Mouse (Mus musculus): ENCODE data around the gene Vwa8. TPM values are rescaled to one million over a fixed set of nuclear protein-coding genes. Genes with fewer than 3 reads are reported as not detected.

Vwa8 gene
- polyA plus RNA-seq, 1 experiment from 2014 or later, result 15.6 TPM

GRCm38 (mm10) chr14:79160966-79161365 lies 312.1 kb downstream of the Vwa8 start:
- H3K27ac ChIP-seq (ENCODE audit: low read depth, low read length), result no peak overlapping the region
- H3K4me2 ChIP-seq (replicated peaks; ENCODE audit: low read depth), result no peak overlapping the region
- H3K27me3 ChIP-seq (replicated peaks; ENCODE audit: control insufficient read depth, insufficient read depth, low read length), result no peaks in the 10 kb centered on the region
- WGBS, result 79% methylated on average over 7 of the region's 7 CpGs
- no peak for TF ChIP-seq CTCF (IDR thresholded peaks at IDR 0.05; ENCODE audit: low read depth)
- no peak overlapping the region for H3K9ac ChIP-seq (ENCODE audit: low read depth, low read length)
- H3K4me1 ChIP-seq (replicated peaks; ENCODE audit: control insufficient read depth, insufficient read depth, low read length), result no peaks in the 10 kb centered on the region
- H3K36me3 ChIP-seq (ENCODE audit: control insufficient read depth, insufficient read depth), result peaks cover 36% of the 10 kb centered on the region
- no peak for ATAC-seq
- no peaks in the 10 kb centered on the region for H3K9me3 ChIP-seq (ENCODE audit: control insufficient read depth)
- no peak overlapping the region for H3K4me3 ChIP-seq (ENCODE audit: low read depth, low read length)

- H3K4me2 ChIP-seq (replicated peaks; ENCODE audit: low read depth), result no peak overlapping the region
- no peaks in the 10 kb centered on the region for H3K27me3 ChIP-seq (replicated peaks; ENCODE audit: control insufficient read depth, insufficient read depth, low read length)
- 81% methylated on average over 9 of the region's 9 CpGs for WGBS
- H3K9ac ChIP-seq (ENCODE audit: low read depth, low read length), result no peak overlapping the region
- no peaks in the 10 kb centered on the region for H3K4me1 ChIP-seq (replicated peaks; ENCODE audit: control insufficient read depth, insufficient read depth, low read length)
- H3K27ac ChIP-seq (ENCODE audit: low read depth, low read length), result no peak overlapping the region
- no peak overlapping the region for H3K4me3 ChIP-seq (ENCODE audit: low read depth, low read length)
- ATAC-seq, result no peak
- H3K9me3 ChIP-seq (ENCODE audit: control insufficient read depth), result no peaks in the 10 kb centered on the region
- H3K36me3 ChIP-seq (ENCODE audit: control insufficient read depth, insufficient read depth), result peaks cover 36% of the 10 kb centered on the region
- no peak for TF ChIP-seq CTCF (IDR thresholded peaks at IDR 0.05; ENCODE audit: low read depth)
Measured at GRCm38 (mm10) chr14:79161741-79162140, 312.9 kb downstream of the Vwa8 start.

GRCm38 (mm10) chr14:79162678-79163077 lies 313.8 kb downstream of the Vwa8 start:
- 60% methylated on average over 9 of the region's 9 CpGs for WGBS
- TF ChIP-seq CTCF (IDR thresholded peaks at IDR 0.05; ENCODE audit: low read depth), result no peak
- H3K27me3 ChIP-seq (replicated peaks; ENCODE audit: control insufficient read depth, insufficient read depth, low read length), result no peaks in the 10 kb centered on the region
- no peak overlapping the region for H3K27ac ChIP-seq (ENCODE audit: low read depth, low read length)
- H3K9me3 ChIP-seq (ENCODE audit: control insufficient read depth), result no peaks in the 10 kb centered on the region
- H3K36me3 ChIP-seq (ENCODE audit: control insufficient read depth, insufficient read depth), result peaks cover 36% of the 10 kb centered on the region
- no peak overlapping the region for H3K4me3 ChIP-seq (ENCODE audit: low read depth, low read length)
- H3K4me2 ChIP-seq (replicated peaks; ENCODE audit: low read depth), result no peak overlapping the region
- no peaks in the 10 kb centered on the region for H3K4me1 ChIP-seq (replicated peaks; ENCODE audit: control insufficient read depth, insufficient read depth, low read length)
- no peak for ATAC-seq
- H3K9ac ChIP-seq (ENCODE audit: low read depth, low read length), result no peak overlapping the region

- no peak overlapping the region for H3K9ac ChIP-seq (ENCODE audit: low read depth, low read length)
- TF ChIP-seq CTCF (IDR thresholded peaks at IDR 0.05; ENCODE audit: low read depth), result no peak
- H3K36me3 ChIP-seq (ENCODE audit: control insufficient read depth, insufficient read depth), result peaks cover 32% of the 10 kb centered on the region; the same call in 1 of the 2 replicates
- H3K4me1 ChIP-seq (replicated peaks; ENCODE audit: control insufficient read depth, insufficient read depth, low read length), result no peaks in the 10 kb centered on the region
- no peak overlapping the region for H3K27ac ChIP-seq (ENCODE audit: low read depth, low read length)
- 83% methylated on average over 4 of the region's 4 CpGs for WGBS
- H3K4me3 ChIP-seq (ENCODE audit: low read depth, low read length), result no peak overlapping the region
- H3K27me3 ChIP-seq (replicated peaks; ENCODE audit: control insufficient read depth, insufficient read depth, low read length), result no peaks in the 10 kb centered on the region
- no peak for ATAC-seq
- no peak overlapping the region for H3K4me2 ChIP-seq (replicated peaks; ENCODE audit: low read depth)
- H3K9me3 ChIP-seq (ENCODE audit: control insufficient read depth), result no peaks in the 10 kb centered on the region
Measured at GRCm38 (mm10) chr14:79164334-79164733, 315.5 kb downstream of the Vwa8 start.

GRCm38 (mm10) chr14:79164925-79165324 lies 316.1 kb downstream of the Vwa8 start:
- TF ChIP-seq CTCF (IDR thresholded peaks at IDR 0.05; ENCODE audit: low read depth), result peak; percentile 60
- no peaks in the 10 kb centered on the region for H3K9me3 ChIP-seq (ENCODE audit: control insufficient read depth)
- H3K4me1 ChIP-seq (replicated peaks; ENCODE audit: control insufficient read depth, insufficient read depth, low read length), result no peaks in the 10 kb centered on the region
- H3K27me3 ChIP-seq (replicated peaks; ENCODE audit: control insufficient read depth, insufficient read depth, low read length), result no peaks in the 10 kb centered on the region
- peaks cover 32% of the 10 kb centered on the region; the same call in 1 of the 2 replicates for H3K36me3 ChIP-seq (ENCODE audit: control insufficient read depth, insufficient read depth)
- ATAC-seq, result no peak
- WGBS, result 89% methylated on average over 2 of the region's 2 CpGs
- H3K9ac ChIP-seq (ENCODE audit: low read depth, low read length), result no peak overlapping the region
- no peak overlapping the region for H3K27ac ChIP-seq (ENCODE audit: low read depth, low read length)
- H3K4me3 ChIP-seq (ENCODE audit: low read depth, low read length), result no peak overlapping the region
- no peak overlapping the region for H3K4me2 ChIP-seq (replicated peaks; ENCODE audit: low read depth)

- Histone ChIP-seq H3K27me3 (replicated peaks; ENCODE audit: control insufficient read depth, insufficient read depth, low read length) (no peaks in the 10 kb centered on the region), H3K9ac (ENCODE audit: low read depth, low read length) (no peak overlapping the region), H3K36me3 (ENCODE audit: control insufficient read depth, insufficient read depth) (peaks cover 13% of the 10 kb centered on the region; the same call in 1 of the 2 replicates), H3K9me3 (ENCODE audit: control insufficient read depth) (no peaks in the 10 kb centered on the region), H3K4me1 (replicated peaks; ENCODE audit: control insufficient read depth, insufficient read depth, low read length) (no peaks in the 10 kb centered on the region), H3K4me3 (ENCODE audit: low read depth, low read length) (no peak overlapping the region), H3K4me2 (replicated peaks; ENCODE audit: low read depth) (no peak overlapping the region), H3K27ac (ENCODE audit: low read depth, low read length) (no peak overlapping the region)
- WGBS, result 85% methylated on average over 4 of the region's 4 CpGs
- no peak for ATAC-seq
- no peak for TF ChIP-seq CTCF (IDR thresholded peaks at IDR 0.05; ENCODE audit: low read depth)
Measured at GRCm38 (mm10) chr14:79174526-79174925, 325.7 kb downstream of the Vwa8 start.

GRCm38 (mm10) chr14:79177754-79178153 lies 328.9 kb downstream of the Vwa8 start:
- Histone ChIP-seq H3K4me3 (ENCODE audit: low read depth, low read length) (no peak overlapping the region), H3K27me3 (replicated peaks; ENCODE audit: control insufficient read depth, insufficient read depth, low read length) (no peaks in the 10 kb centered on the region), H3K27ac (ENCODE audit: low read depth, low read length) (no peak overlapping the region), H3K9ac (ENCODE audit: low read depth, low read length) (no peak overlapping the region), H3K9me3 (ENCODE audit: control insufficient read depth) (no peaks in the 10 kb centered on the region), H3K36me3 (ENCODE audit: control insufficient read depth, insufficient read depth) (peaks cover 15% of the 10 kb centered on the region; the same call in 1 of the 2 replicates), H3K4me2 (replicated peaks; ENCODE audit: low read depth) (no peak overlapping the region), H3K4me1 (replicated peaks; ENCODE audit: control insufficient read depth, insufficient read depth, low read length) (no peaks in the 10 kb centered on the region)
- no peak for ATAC-seq
- 90% methylated on average over 7 of the region's 7 CpGs for WGBS
- TF ChIP-seq CTCF (IDR thresholded peaks at IDR 0.05; ENCODE audit: low read depth), result no peak

Data from intestine, postnatal 0 days (tissue).